Mouse (Mus musculus) CD4-positive, CD25-positive, alpha-beta regulatory T cell, adult 4 months (primary cell): ENCODE measurements around the gene Proser3. TPM values are rescaled to one million over a fixed set of nuclear protein-coding genes. Genes with fewer than 3 reads are reported as not detected.
"Not testable (repeated sequence)": the region's sequence is repeated elsewhere in the genome, so short reads cannot be mapped to it uniquely, and the experiment has no call there.

Source experiments
- ATAC-seq: one replicate; pipeline ENCODE4 v1.8.0; 2017
- polyA plus RNA-seq, 2 experiments: library from polyadenylated mRNA; unstranded; fragments of 100-300 nt; shearing (Covaris generic); gene quantifications; one replicate each; pipeline ENCODE4 v1.2.1; 2017

Gene Proser3
- polyA plus RNA-seq, 2 experiments from 2014 or later, result 5.2 to 6.2 TPM

DNA sequence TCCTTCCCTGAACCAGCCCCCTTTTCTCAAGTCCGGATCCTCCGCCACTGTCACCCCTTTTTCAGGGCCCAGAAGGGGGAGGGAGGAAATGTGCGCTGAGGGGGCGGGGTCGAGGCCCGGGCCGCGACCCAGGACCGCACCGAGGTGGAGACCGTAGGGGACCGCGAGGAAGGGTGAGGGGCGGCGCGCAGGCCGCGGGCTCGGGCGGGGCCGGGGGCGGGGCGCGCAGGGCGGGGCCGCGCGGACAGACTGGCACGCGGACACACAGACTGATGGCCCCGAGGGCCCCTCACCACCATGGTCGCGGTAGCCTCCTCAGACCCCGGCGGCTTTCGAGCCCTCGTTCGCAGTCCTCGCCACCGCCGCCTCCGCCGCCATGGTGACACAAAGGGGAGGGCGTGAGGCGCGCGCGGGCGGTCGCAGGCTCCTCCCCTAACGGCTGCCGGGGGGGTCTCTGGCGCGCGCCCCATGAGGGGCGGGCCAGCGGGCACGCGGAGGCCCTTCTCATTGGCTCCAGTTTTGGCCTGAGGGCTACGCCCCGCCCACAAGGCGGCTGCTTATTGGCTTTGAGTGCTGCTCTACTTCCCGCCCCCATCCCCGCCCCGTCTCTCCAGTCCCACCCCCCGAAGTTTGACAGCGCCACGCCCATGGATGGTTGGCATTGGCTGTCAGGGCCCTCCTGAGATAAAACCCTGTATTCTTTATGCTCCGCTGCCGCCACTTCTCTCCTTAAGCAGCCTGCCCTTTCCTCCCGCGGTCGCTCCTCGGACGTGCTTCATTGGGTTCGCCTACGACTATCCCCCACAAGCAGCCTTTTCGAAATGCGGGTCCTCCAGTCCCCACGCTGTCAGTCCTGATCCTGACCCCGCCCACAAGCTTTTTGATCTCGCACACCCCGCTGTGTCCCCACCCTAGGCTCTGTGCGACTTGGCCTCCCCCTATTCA is 17.2 kb downstream of the Proser3 start, which contains the start of gene Arhgap33:
Gene Arhgap33 (minus strand): TSS at position 428 of the 945 bp plus-strand sequence.
- peak; percentile 95 for ATAC-seq

DNA sequence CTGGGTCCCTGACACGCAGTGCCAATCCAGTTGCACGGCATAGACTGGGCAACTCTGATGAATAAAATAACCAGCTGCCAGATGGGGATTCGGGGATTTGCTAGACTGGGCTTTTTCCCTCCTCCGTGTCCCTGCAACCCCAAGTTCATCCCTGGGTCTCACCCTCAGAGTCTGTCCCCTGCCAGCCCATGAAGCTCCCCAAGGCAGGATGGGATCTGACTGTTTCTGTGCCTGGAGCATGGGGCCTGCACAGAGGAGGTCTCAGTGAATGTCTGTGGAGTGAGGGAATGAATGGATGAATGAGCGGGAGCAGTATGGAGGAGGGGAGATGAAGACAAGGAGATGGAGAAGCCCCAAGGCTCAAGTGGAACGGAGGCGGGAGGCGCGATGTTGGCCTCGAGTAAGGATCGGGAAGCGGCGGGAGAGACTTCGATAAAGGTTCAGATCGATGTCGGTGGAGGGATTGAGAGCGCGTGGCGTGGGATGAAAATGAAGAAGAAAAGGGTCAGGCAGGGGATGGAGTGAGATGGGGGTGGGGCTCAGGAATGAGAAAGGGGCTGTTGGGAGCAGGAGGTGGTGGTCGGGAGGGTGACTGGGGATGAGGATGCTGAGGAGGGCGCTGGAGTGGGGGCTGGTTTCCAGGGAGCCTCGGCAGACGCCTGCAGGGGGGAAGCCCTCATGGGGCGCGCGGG is 18.0 kb downstream of the Proser3 start:
- ATAC-seq, result no peak

DNA sequence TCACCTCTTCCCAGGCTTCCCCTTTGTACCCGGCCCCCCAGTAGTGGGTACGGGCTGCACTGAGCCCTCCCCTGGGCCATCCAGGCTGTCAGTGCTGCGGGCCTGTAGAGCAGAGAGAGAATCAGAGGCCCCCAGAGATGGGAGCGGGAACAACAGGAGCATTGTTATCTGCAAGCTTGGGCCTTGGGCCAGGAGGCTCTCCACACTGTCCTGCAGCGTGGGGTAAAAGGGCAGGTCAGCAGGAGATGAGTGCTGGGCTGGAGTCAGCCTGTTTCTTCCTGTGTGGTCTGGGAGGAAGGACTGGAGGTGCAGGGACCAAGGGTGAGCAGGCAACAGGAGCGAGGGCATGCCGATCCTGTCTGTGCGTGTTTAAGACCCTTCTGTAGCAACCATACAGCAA is 19.2 kb downstream of the Proser3 start:
- ATAC-seq, result no peak

DNA sequence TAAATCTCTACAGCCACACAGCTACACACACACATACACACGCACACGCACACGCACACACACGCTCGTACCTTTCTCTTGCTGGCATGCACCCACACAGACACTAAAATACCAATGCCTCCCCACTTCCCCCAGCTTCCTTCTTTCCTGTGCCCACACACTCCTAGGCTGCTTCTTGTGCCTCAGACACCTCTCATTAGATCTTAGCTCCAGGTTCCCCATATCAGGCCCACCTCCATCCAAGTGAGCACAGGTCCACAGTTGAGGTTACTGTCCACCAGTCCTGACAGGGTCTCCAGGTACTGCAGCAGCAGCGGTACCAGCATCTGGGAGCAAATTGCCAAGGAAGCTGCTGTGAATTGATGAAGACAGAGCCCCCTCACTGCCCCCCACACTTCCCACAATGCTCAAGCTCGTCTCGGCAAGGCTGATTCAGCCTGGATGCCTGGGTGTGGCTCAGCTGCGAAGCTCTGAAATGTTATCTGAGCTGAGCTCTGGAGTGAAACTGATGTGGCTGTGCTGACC is 20.7 kb downstream of the Proser3 start:
- ATAC-seq, result no peak

DNA sequence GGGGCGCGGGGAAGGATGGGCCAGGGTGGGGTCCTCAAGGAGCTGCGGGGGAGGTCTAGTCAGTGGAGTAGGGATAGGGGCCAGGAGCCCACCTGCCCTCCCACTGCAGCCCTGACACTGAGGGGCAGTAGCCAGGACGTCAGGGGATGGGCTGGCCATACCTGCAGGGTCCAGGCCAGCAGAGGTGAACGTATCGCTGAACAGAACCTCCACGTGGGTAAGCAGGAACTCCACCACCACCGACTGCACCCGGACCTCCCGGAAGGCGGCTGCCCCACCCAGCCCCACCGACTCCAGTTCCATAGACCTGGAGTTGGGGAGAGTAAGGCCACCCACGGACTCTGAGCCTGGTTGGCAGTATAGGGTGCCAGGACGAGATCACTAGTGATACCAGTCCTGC is 25.1 kb downstream of the Proser3 start:
- ATAC-seq, result no peak

DNA sequence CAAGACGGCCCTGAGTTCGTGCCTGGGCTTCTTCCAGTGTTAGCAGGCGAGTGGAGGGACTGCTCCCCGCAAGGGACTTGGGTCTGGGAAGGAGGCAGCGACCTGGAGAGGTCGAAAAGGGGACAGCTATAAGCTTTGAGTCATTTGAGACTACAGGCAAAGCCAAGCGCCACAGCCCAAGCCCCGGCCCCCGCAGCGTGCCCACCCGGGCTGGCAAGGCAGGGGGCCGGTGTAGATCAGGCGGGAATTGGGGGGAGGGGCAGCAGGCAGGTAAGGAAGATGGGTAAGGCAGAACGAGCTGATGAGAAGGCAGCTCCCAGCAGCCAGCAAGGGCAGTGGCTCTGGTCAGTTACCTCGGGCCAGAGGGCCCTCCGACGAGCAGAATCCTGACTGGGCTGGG is 25.7 kb downstream of the Proser3 start:
- no peak for ATAC-seq

DNA sequence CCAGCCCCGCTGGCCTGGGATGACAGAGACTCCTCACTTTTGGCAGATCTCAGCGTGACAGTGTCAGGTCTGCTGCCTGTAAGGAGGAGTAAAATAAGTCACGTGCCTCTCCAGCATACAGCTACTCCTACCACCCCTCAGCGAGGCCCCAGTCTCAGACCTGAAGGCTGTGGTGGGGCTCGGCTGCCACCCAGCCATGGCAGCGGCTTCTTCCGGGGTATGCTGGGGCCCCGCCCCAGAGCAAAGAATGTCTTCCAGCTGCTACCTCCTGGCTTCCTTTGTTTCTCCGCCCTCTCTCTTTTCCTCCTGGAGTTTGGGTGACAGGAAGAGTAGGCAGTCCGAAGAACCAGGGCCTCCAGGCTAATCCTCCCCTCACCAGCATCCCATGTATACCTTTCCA is 26.1 kb downstream of the Proser3 start:
- no peak for ATAC-seq

DNA sequence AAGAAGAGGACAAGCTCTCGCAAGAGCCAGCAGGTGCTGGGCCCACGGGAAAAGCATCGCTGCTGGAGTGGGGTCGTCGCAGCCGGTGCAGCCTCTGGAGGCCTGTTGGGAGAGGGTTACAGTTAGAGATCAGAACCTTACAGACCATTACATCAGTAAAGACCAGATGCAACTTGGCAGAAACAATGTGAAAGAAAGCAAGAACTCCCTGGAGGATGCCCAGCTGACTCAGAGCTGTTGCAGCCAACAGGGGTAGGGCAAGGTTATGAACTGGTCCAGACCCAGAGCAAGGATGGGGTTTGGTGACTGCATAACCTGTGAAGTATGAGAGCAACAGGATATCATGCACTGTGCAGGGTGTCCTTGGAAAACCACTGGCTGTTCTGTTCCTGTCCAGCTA is 27.6 kb downstream of the Proser3 start:
- ATAC-seq, result no peak

DNA sequence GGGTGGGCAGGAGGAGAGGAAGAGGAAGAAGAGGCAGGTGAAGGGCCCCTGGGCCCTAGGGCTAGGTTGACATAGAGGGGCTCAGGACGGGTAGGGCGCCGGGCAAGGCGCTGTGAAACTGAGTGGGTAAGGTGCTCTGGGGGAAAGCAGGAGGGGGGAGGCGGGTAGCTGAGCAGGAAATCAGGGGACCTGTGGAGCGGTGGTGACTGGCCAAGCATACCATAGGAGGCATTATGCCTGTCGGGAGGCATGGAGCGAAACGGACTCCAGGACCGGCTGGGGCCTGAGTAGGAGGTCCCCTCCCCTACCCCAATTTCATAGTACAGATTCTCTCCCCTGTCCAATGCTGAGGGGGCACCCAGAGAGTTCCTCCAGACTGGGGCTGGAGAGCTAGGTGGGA is 29.2 kb downstream of the Proser3 start:
- no peak for ATAC-seq

DNA sequence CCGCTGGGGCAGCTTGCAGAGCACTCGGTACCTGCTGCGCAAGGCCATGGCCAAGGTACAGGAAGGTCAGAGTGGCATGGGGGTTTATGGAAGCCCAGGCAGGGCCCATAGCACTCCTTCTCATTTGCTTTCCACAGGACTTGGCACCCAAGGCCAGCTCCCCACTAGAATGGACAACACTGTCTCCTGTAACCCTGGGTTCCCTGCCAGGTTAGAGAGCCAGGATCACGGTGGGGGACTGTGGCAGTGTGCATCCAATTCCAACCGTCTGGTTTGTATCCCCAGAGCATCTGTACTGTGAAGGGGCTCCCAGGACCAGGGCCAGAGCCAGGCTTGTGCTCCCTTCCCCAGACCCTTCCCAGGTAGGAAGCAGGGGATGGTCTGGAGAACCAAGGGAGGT is 31.2 kb downstream of the Proser3 start:
- no peak for ATAC-seq

DNA sequence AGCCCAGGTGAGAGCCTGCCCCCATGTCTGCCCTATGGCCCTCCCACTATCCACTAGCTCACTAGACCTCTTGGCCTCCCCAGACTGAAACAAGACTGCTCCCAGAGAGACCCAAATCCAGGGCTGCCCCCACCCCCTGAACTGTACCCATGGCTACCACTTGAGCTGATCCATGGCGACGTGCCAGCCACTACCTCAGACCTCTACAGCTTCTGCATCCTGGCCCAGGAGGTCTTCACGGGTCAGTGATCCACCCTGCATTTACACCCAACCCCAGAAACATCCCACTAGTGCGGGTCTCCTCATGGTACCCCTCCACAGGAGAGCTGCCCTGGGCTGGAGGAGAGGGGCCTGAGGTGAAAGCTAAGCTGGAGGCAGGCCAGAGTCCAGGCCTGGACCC is 31.7 kb downstream of the Proser3 start:
- ATAC-seq, result no peak

DNA sequence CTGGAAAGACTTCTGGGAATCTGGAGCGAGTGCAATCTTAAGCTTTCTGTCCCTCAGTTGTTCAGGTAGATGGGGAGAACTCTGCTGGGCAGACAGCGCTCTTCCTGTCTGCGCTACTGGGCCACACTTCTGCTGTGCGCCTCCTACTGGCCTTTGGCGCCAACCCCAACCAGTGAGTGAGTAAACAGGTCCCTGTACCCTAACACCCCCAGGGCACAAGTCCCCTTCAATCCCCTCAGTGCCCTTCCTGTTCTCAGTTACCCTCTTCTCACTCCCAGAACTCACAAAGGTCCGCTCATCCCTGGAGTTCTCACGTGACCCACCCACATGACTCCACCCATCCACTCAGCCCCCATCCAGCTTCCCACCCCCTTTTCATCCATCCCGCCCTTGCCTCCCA is 33.8 kb downstream of the Proser3 start:
- no peak for ATAC-seq

DNA sequence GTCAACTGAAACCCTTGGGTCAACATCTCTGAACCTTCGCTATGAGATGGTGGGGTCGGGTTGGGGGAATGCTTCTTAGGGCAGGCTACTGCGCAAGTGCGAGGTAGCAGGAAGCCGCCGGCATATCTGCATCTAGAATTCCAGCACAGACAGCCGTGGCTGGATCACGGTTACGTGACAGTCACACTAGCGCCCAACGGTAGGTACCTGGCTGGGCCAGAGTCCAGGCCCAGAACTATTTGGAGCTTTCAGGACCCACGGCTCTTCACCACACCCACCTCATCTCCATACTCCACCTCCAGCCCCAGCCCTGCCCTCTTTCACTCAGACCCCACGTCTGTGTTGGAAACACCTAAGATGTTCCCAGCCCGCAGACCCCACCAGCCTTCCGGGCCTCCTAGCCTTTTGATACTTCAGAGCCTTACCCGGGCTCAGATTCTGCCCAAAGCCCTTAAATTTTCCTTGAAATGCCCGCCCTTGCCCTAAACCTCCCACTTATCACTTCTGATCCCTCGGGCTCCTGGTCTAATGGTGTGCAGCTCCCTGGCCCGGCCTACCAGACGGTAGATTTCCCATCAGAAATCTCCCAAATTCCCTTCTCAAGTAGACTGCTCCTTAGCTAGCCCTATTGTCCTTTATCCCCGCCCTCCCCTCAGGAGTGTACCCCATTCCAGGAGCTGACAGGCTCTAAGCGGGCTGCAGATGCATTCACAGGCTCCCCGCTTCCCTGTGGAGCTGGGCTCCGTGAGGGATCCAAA is 36.9 kb downstream of the Proser3 start:
- ATAC-seq, result no peak

DNA sequence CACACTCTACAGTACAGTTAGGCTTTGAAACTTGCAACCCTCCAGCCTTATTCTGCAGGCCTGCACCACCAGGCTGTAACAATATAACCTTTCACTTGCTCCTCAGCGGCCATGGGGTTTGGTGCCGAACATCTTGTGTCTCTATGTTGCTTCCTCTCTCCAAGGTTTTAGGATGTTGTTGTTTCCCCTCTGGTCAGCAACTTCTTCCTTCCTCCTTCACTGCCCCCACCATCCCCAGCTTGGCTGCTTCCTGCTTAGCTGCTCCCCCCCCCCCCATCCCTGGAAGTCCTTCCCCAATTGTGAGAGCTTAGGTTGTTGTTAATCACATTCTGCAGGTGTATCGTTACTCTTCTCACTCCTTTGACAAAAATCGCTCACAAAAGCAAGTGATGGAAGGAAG is 44.0 kb downstream of the Proser3 start:
- no peak for ATAC-seq

DNA sequence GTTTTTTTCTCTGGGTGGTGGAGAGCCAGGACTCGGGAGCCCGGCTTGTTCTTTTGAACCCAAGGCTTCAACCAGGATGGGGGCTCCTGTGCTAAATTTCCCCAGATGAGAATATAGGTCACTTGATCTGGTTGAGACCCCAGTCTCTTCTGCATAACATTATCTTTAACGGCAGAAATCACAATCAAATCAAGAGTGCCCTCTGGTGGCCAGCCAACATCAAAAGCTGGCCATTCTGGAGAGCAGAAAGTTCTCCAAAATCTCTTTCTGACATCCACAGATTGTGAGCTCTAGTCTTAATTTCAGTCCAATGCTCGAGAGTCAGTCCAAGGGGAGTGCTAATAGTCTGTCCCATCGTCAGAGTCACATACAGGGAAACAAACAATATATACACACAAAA is 50.9 kb downstream of the Proser3 start:
- ATAC-seq, result not testable (repeated sequence)

DNA sequence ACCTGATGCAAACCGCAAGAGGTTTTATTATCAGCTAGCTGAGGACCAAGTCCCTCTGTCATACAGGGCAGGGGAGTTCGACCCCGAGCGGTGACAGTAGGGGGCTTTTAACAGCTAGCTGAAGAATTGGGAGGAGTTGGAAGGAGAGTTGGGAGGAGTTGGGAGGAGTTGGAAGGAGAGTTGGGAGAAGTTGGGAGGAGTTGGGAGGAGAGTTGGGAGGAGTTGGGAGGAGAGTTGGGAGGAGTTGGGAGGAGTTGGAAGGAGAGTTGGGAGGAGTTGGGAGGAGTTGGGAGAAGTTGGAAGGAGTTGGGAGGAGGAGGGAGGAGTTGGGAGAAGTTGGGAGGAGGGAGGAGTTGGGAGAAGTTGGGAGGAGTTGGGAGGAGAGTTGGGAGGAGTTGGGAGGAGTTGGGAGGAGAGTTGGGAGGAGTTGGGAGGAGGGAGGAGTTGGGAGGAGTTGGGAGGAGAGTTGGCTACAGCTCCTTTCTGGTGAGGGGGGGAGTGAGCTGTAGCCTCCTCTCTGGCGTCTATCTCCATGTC is 56.5 kb downstream of the Proser3 start:
- not testable (repeated sequence) for ATAC-seq

DNA sequence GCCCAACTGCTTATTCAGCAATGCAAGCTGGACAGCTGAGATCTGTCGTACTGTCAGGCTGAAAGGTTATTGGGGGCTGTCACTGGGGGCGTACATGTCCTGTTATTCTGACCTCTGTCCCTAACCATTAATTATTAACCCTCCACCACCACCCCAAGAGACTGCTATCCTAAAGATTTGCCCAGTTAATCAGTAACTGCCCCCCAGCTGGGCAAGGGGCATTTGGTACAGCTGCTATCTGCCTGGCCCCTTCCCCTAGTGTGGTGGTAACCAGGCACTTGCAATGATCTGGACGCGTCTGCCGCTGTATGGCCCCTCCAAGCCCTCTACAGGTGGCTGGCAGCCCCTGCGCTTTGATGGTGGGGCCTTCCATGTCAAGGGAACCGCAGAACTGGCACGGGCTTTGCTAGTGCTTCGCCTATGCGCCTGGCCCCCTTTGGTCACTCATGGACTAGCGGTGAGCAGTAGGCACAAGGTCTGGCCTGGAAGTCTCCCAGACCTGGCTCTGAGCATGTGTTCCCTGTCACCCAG is 58.6 kb downstream of the Proser3 start, which contains the start of gene Prodh2:
Gene Prodh2 (plus strand): TSS at position 222 of the 531 bp plus-strand sequence.
- no peak for ATAC-seq

DNA sequence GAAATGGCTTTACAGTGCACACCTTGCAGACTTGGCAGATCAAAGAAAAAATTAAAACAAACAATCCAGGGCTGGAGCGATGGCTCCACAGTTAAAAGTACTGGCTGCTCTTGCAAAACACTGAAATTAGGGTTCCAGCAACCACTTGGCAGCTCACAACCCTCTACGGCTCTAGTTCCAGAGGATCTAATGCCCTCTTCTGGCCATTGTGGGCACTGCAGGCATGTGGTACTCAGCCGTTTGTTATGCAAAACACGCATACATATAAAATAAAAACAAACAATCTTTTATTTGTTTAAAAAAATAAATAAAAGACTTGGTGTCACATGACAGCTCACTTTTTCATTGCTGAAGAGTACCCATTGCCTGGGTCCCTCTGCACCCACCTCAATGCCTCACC is 59.3 kb downstream of the Proser3 start:
- peak; percentile 26 for ATAC-seq

DNA sequence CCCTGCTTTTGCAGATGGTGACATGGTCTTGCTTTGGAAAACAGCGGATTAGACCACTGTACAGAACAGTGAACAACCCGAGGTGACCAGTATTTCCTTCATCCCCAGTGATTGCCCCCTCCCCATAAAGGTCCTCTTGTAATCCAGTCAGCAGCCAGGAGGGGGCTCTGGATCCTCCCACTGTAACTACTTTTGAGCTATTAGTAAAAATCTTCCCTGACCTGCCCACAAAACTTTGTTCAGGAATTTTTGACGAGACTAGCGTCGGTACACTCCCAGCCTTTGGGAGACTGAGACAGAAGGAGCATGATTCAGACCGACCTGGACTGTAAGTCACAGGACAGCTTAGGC is 61.2 kb downstream of the Proser3 start:
- ATAC-seq, result no peak

DNA sequence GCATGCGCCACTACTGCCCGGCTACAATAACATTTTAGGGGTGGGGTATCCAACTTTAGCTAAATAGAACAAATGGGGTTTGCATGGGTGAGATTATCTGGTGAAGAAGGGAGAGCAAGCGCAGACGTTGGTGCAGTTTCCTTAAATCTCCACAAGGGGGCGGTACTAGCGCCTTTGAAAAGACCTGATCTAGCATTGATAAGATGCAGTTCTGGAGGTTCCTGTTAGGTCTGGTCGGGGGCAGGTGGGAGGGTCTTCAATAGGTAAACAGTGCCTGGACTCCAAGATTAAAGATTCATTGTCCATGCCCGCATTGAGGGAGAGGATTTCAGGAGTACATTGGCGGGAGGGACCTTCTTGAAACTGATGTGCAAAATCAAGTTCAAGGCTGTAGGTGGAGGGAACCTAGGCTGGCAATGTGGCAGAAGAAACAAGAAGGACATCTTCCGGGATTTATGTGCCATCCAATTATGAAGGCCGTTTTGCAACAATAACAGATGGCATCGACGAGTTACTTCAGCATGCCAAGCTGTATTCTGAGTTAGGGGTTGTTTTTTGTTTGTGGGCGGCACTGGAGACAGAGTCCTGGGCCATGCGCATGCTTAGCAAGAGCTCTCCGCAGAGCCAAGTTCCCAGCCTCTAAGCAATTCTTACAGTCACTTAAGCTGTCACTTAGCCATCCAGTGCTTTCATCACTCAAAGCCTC is 61.7 kb downstream of the Proser3 start:
- ATAC-seq, result peak; percentile 32
